Mouse (Mus musculus) kidney, postnatal 0 days (tissue): ENCODE data around the gene Bcl2l2. TPM values are rescaled to one million over a fixed set of nuclear protein-coding genes. Genes with fewer than 3 reads are reported as not detected.

Experiments used
- ATAC-seq: fragments of 200-750 bp; cut with Nextera tagmentation; replicated peaks from 2 replicates; pipeline ENCODE4 v1.8.0; 2017; ENCODE audit warnings: low read depth, moderate number of reproducible peaks, moderate TSS enrichment, moderate library complexity; ENCODE audit not compliant: low FRiP score
- DNase-seq: peaks from one replicate; pipeline ENCODE4 v3.0.0-alpha.2; 2016; ENCODE audit warnings: low spot score
- H3K27ac ChIP-seq: fragments of 300-500 bp; sonication (generic); 2 replicates; pipeline ENCODE4 v1.5.1; 2014; ENCODE audit warnings: mild to moderate bottlenecking
- H3K27me3 ChIP-seq: fragments of 300-500 bp; sonication (generic); 2 replicates; pipeline ENCODE4 v1.6.1; 2014; ENCODE audit warnings: low read length, mixed read lengths; ENCODE audit not compliant: insufficient read depth
- H3K36me3 ChIP-seq: fragments of 300-500 bp; sonication (generic); 2 replicates; pipeline ENCODE4 v1.6.1; 2014; ENCODE audit warnings: low read length, mixed read lengths; ENCODE audit not compliant: insufficient read depth
- H3K4me1 ChIP-seq: fragments of 300-500 bp; sonication (generic); replicated peaks from 2 replicates; pipeline ENCODE4 v1.6.1; 2014; ENCODE audit warnings: antibody characterized with exemption, low read length, mixed read lengths; ENCODE audit not compliant: insufficient read depth
- H3K4me2 ChIP-seq: fragments of 300-500 bp; sonication (generic); 2 replicates; pipeline ENCODE4 v1.6.1; 2014; ENCODE audit warnings: mild to moderate bottlenecking, low read length, moderate library complexity, mixed read lengths
- H3K4me3 ChIP-seq: fragments of 300-500 bp; sonication (generic); replicated peaks from 2 replicates; pipeline ENCODE4 v1.5.1; 2014; ENCODE audit warnings: low read depth, low read length
- H3K9ac ChIP-seq: fragments of 300-500 bp; sonication (generic); 2 replicates; pipeline ENCODE4 v1.6.1; 2014; ENCODE audit warnings: low read depth, low read length
- H3K9me3 ChIP-seq: fragments of 300-500 bp; sonication (generic); replicated peaks from 2 replicates; pipeline ENCODE4 v1.6.1; 2016; ENCODE audit warnings: low read length, inconsistent platforms, mixed read lengths
- CTCF ChIP-seq: IDR thresholded peaks from 2 replicates; pipeline ENCODE4 v1.5.1; 2016; ENCODE audit warnings: antibody characterized with exemption, low read depth, mild to moderate bottlenecking, moderate library complexity
- WGBS: fragments of 180-500 bp; shearing (Covaris S2); extraction: QIAGEN DNeasy Blood & Tissue Kit; methylation state at CpG from one replicate; pipeline ENCODE4 v1.1.7; 2014; 5-methylcytosine and 5-hydroxymethylcytosine counted together
- polyA plus RNA-seq: library from polyadenylated mRNA; unstranded; fragments of >200 nt; fragmentation: Nextera tagmentation; extraction: Ambion mirVana; gene quantifications from 2 replicates; pipeline ENCODE4 v1.2.1, GENCODE M21; 2015

Gene Bcl2l2
- polyA plus RNA-seq, 1 experiment from 2014 or later: 5.3 TPM

DNA sequence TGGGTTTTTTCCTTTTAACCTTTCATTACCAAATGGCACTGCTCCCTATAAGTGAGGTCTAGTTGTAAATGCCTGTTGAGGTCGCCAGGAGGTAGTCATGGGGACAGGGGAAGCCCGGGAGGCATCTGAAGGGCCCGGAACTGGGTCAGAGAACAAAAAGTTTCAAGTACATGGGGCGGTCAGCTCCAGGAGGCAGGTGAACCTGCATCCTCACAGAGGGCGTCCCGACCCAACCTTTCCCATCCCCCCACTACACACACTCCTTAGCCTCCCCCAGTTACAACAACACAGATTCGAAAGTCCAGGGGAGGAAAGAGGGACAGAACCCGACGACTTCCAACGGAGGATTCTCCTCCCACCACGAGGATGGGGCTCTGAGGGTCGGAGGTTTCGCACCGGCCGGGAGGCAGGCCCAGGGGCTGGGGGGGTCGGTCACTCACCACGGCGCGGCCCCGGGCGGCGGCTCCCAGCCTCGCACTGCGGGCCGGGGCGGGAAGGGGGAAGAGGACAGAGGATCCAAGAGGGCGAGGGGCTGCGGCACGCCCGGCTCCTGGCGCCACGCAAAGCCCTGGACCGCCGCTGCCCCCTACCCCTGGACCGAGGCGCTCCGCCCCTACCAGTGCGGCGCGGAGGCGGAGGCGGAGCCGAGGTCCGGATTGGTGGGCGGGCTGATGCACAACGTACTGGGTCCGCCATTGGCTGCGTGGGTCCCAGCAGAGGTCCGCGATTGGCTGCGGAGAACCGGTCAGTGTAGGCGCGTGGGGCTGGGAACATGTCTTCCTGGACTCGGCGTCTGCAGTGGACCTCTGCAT lies 19.5 kb upstream of the Bcl2l2 start:
- Histone ChIP-seq H3K27ac (peak overlapping the region; percentile 96), H3K27me3 (no peaks in the 10 kb centered on the region), H3K4me3 (peak overlapping the region; percentile 90), H3K4me2 (peak overlapping the region; percentile 79), H3K9ac (peak overlapping the region; percentile 93), H3K36me3 (no peaks in the 10 kb centered on the region), H3K4me1 (no peaks in the 10 kb centered on the region), H3K9me3 (no peaks in the 10 kb centered on the region)
- DNase-seq (peak; percentile 98), ATAC-seq (peak; percentile 99)
- WGBS: under 1% methylated on average over 55 of the region's 56 CpGs
- TF ChIP-seq CTCF: peak; percentile 20; the same call in 1 of the 2 replicates

DNA sequence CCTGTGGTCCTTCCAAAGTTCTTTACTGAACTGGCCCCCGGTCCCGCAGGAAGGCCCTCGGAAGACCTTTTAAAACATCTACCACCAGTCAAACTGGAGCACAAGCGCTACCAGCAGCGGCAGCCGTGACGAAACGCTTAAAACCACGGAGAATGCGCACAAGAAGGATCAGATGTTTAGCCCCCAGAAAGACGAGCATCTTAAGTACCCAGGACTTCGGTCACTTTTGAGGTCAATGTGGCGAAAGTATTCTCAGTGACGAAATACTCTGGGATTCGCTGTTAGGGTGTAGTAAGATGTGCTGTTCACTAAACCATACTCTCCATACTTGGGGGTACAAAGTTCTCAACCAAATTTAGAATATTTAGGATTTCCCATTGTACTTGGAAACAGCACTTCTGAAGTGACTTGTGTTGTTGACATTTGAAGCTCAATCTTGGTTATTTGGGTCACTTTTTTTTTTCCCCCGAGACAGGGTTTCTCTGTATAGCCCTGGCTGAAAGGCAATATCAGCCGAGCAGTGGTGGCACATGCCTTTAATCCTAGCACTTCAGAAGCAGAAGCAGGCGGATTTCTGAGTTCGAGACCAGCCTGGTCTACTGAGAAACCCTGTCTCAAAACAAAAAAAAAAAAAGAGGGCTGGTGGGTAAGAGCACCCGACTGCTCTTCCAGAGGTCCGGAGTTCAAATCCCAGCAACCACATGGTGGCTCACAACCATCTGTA lies 18.7 kb upstream of the Bcl2l2 start:
- peak overlapping the region; percentile 90 for H3K4me3 ChIP-seq
- peak; percentile 10; the same call in 1 of the 2 replicates for ATAC-seq
- peak overlapping the region; percentile 79 for H3K4me2 ChIP-seq
- peak overlapping the region; percentile 96 for H3K27ac ChIP-seq
- no peak for TF ChIP-seq CTCF
- DNase-seq: no peak
- H3K9me3 ChIP-seq: no peaks in the 10 kb centered on the region
- H3K27me3 ChIP-seq: no peaks in the 10 kb centered on the region
- no peaks in the 10 kb centered on the region for H3K36me3 ChIP-seq
- peak overlapping the region; percentile 93 for H3K9ac ChIP-seq
- 15% methylated on average over 21 of the region's 21 CpGs for WGBS
- H3K4me1 ChIP-seq: no peaks in the 10 kb centered on the region

- WGBS: 71% methylated on average over 5 of the region's 5 CpGs
- no peak for ATAC-seq
- no peak for TF ChIP-seq CTCF
Measured at GRCm38 (mm10) chr14:54865626-54866025, 17.6 kb upstream of the Bcl2l2 start.

DNA sequence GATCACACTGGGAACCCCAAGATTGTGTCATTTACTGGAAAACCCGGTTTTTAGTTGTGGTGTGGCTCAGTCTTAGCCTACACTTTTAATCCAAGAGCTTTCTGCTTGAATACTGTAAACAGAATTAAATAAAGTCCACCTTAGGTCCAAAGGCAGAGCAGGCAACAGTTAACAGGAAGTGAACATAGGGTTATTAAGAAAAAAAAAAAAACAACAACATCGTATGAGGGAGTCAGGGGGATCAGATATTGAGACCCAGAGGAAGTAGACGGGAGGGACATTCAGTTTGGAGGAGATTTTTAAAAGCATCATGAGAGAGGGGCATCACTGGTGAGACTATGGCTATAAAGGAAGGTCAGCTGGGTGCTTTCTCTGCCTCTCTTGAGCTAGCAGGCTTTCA lies 16.9 kb upstream of the Bcl2l2 start:
- WGBS: 33% methylated on average over 3 of the region's 3 CpGs
- H3K4me1 ChIP-seq: no peaks in the 10 kb centered on the region
- H3K4me2 ChIP-seq: no peak overlapping the region
- DNase-seq (no peak), ATAC-seq (no peak)
- H3K9ac ChIP-seq: no peak overlapping the region
- H3K36me3 ChIP-seq: no peaks in the 10 kb centered on the region
- no peak overlapping the region for H3K4me3 ChIP-seq
- no peaks in the 10 kb centered on the region for H3K27me3 ChIP-seq
- no peak overlapping the region for H3K27ac ChIP-seq
- no peaks in the 10 kb centered on the region for H3K9me3 ChIP-seq
- no peak for TF ChIP-seq CTCF

More at GRCm38 (mm10) chr14:54865626-54866025, 17.6 kb upstream of the Bcl2l2 start:
- H3K9me3 ChIP-seq: no peaks in the 10 kb centered on the region
- no peaks in the 10 kb centered on the region for H3K27me3 ChIP-seq
- DNase-seq: no peak
- no peak overlapping the region for H3K27ac ChIP-seq
- no peak overlapping the region for H3K4me2 ChIP-seq
- no peaks in the 10 kb centered on the region for H3K36me3 ChIP-seq
- no peak overlapping the region for H3K4me3 ChIP-seq
- H3K9ac ChIP-seq: no peak overlapping the region
- H3K4me1 ChIP-seq: no peaks in the 10 kb centered on the region

DNA sequence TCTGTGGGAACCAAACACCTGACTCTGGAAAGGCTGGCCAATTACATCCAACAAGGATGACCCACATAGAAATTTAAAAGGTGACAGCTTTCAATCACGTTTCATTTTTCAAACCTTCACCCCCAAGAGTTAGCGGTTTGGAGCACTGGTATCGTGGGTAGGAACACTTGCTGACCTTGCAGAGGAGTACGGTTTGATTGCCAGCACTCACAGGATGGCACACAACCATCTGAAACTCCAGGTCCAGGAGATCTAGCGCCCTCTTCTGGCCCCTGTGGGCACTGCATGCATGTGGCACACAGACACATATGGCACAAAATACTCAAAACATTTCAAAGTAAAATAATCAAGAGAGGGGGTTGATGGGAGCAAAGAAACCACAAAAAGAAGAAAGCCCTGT lies 16.2 kb upstream of the Bcl2l2 start:
- H3K27ac ChIP-seq: no peak overlapping the region
- no peak overlapping the region for H3K4me2 ChIP-seq
- no peaks in the 10 kb centered on the region for H3K36me3 ChIP-seq
- H3K4me3 ChIP-seq: no peak overlapping the region
- H3K9me3 ChIP-seq: no peaks in the 10 kb centered on the region
- H3K4me1 ChIP-seq: no peaks in the 10 kb centered on the region
- no peak overlapping the region for H3K9ac ChIP-seq
- H3K27me3 ChIP-seq: no peaks in the 10 kb centered on the region
- TF ChIP-seq CTCF: peak; percentile 61
- ATAC-seq (no peak), DNase-seq (no peak)
- WGBS: 58% methylated on average over 5 of the region's 5 CpGs

GRCm38 (mm10) chr14:54868026-54868425 lies 15.2 kb upstream of the Bcl2l2 start:
- Histone ChIP-seq H3K4me3 (no peak overlapping the region), H3K9ac (no peak overlapping the region), H3K9me3 (no peaks in the 10 kb centered on the region), H3K36me3 (no peaks in the 10 kb centered on the region), H3K27me3 (no peaks in the 10 kb centered on the region), H3K4me2 (no peak overlapping the region), H3K4me1 (no peaks in the 10 kb centered on the region), H3K27ac (no peak overlapping the region)
- DNase-seq: no peak
- WGBS: 81% methylated on average over 4 of the region's 4 CpGs
- no peak for TF ChIP-seq CTCF
- no peak for ATAC-seq
